Mouse (Mus musculus): ENCODE measurements at regions not wholly inside any gene's neighbourhood (a gene's known extent, or its start where the extent isn't known, plus 50 kb on each side); places are given as distances from the start of the nearest gene placed in this dataset.

GRCm38 (mm10) chr13:5726446-5726845, 134.8 kb upstream of the Klf6 start:
- DNase-seq = no peak

- no peak for DNase-seq
These were observed 133.1 kb upstream of the Klf6 start for GRCm38 (mm10) chr13:5728172-5728571.

GRCm38 (mm10) chr13:5728808-5729207, 132.5 kb upstream of the Klf6 start:
- DNase-seq = no peak

GRCm38 (mm10) chr13:5729426-5730068, 131.7 kb upstream of the Klf6 start:
- no peak for DNase-seq

GRCm38 (mm10) chr13:5732206-5732605, 129.1 kb upstream of the Klf6 start:
- no peak for DNase-seq

GRCm38 (mm10) chr13:5735027-5735624, 126.2 kb upstream of the Klf6 start:
- DNase-seq = no peak

- DNase-seq = no peak
These were observed 124.8 kb upstream of the Klf6 start for GRCm38 (mm10) chr13:5736472-5736871.

- DNase-seq = no peak
These were observed 124.1 kb upstream of the Klf6 start for GRCm38 (mm10) chr13:5737214-5737613.

- DNase-seq = no peak
These were observed 120.5 kb upstream of the Klf6 start for GRCm38 (mm10) chr13:5740805-5741204.

GRCm38 (mm10) chr13:5744949-5745348, 116.3 kb upstream of the Klf6 start:
- no peak for DNase-seq

GRCm38 (mm10) chr13:5757176-5757575, 104.1 kb upstream of the Klf6 start:
- no peak for DNase-seq

- DNase-seq = no peak
These were observed 103.3 kb upstream of the Klf6 start for GRCm38 (mm10) chr13:5757963-5758362.

GRCm38 (mm10) chr13:5760030-5760429, 101.3 kb upstream of the Klf6 start:
- DNase-seq = no peak

- DNase-seq = no peak
These were observed 94.9 kb upstream of the Klf6 start for GRCm38 (mm10) chr13:5766394-5766793.

- no peak for DNase-seq
These were observed 94.1 kb upstream of the Klf6 start for GRCm38 (mm10) chr13:5767202-5767601.

GRCm38 (mm10) chr13:5768699-5769098, 92.6 kb upstream of the Klf6 start:
- DNase-seq = no peak

GRCm38 (mm10) chr13:5769283-5770260, 91.7 kb upstream of the Klf6 start:
- no peak for DNase-seq

GRCm38 (mm10) chr13:5773811-5774210, 87.5 kb upstream of the Klf6 start:
- DNase-seq = no peak

GRCm38 (mm10) chr13:5778443-5779171, 82.7 kb upstream of the Klf6 start:
- no peak for DNase-seq

GRCm38 (mm10) chr13:5779410-5779809, 81.9 kb upstream of the Klf6 start:
- no peak for DNase-seq

- DNase-seq = no peak
These were observed 78.7 kb upstream of the Klf6 start for GRCm38 (mm10) chr13:5782540-5782939.

GRCm38 (mm10) chr13:5787114-5787513, 74.2 kb upstream of the Klf6 start:
- no peak for DNase-seq

GRCm38 (mm10) chr13:5789302-5789701, 72.0 kb upstream of the Klf6 start:
- no peak for DNase-seq
